Mouse (Mus musculus): ENCODE results near the gene Moxd1. TPM values are rescaled to one million over a fixed set of nuclear protein-coding genes. Genes with fewer than 3 reads are reported as not detected.
A peak's percentile ranks its signal among the peaks of the same experiment; 100 is the strongest.

Gene Moxd1
- polyA plus RNA-seq, 1 experiment from 2014 or later: 6.7 TPM

GRCm38 (mm10) chr10:24258885-24259284 lies 35.6 kb downstream of the Moxd1 start:
- H3K4me3 ChIP-seq (ENCODE audit: low read length): no peak overlapping the region
- H3K36me3 ChIP-seq (ENCODE audit: control insufficient read depth, insufficient read depth, low read length): no peaks in the 10 kb centered on the region
- WGBS: 55% methylated on average over 3 of the region's 3 CpGs
- H3K9ac ChIP-seq (ENCODE audit: low read length): no peak overlapping the region
- no peak for ATAC-seq (ENCODE audit: low read depth)
- no peaks in the 10 kb centered on the region for H3K9me3 ChIP-seq (ENCODE audit: control insufficient read depth, low read length)
- H3K4me2 ChIP-seq (ENCODE audit: low read depth, low read length): no peak overlapping the region
- no peaks in the 10 kb centered on the region for H3K27me3 ChIP-seq (ENCODE audit: control insufficient read depth, insufficient read depth, low read depth, low read length)
- no peaks in the 10 kb centered on the region for H3K4me1 ChIP-seq (replicated peaks; ENCODE audit: control insufficient read depth, insufficient read depth, low read length)
- H3K27ac ChIP-seq (ENCODE audit: low read length): no peak overlapping the region

- no peaks in the 10 kb centered on the region for H3K4me1 ChIP-seq (replicated peaks; ENCODE audit: control insufficient read depth, insufficient read depth, low read length)
- 77% methylated on average over 5 of the region's 5 CpGs for WGBS
- no peak for ATAC-seq (ENCODE audit: low read depth)
Observed at GRCm38 (mm10) chr10:24259794-24260590, 36.7 kb downstream of the Moxd1 start.

GRCm38 (mm10) chr10:24267520-24267919 lies 44.2 kb downstream of the Moxd1 start:
- H3K4me3 ChIP-seq (ENCODE audit: low read length): no peak overlapping the region
- H3K9ac ChIP-seq (ENCODE audit: low read length): no peak overlapping the region
- peaks cover 4% of the 10 kb centered on the region; the same call in 1 of the 2 replicates for H3K4me1 ChIP-seq (replicated peaks; ENCODE audit: control insufficient read depth, insufficient read depth, low read length)
- H3K9me3 ChIP-seq (ENCODE audit: control insufficient read depth, low read length): no peaks in the 10 kb centered on the region
- H3K27ac ChIP-seq (ENCODE audit: low read length): no peak overlapping the region
- no peak for ATAC-seq (ENCODE audit: low read depth)
- no peaks in the 10 kb centered on the region for H3K27me3 ChIP-seq (ENCODE audit: control insufficient read depth, insufficient read depth, low read depth, low read length)
- WGBS: 57% methylated on average over 2 of the region's 2 CpGs
- no peak overlapping the region for H3K4me2 ChIP-seq (ENCODE audit: low read depth, low read length)
- no peaks in the 10 kb centered on the region for H3K36me3 ChIP-seq (ENCODE audit: control insufficient read depth, insufficient read depth, low read length)

More at GRCm38 (mm10) chr10:24259794-24260590, 36.7 kb downstream of the Moxd1 start:
- Histone ChIP-seq H3K4me2 (ENCODE audit: low read depth, low read length) (no peak overlapping the region), H3K27ac (ENCODE audit: low read length) (no peak overlapping the region), H3K4me3 (ENCODE audit: low read length) (no peak overlapping the region), H3K27me3 (ENCODE audit: control insufficient read depth, insufficient read depth, low read depth, low read length) (no peaks in the 10 kb centered on the region), H3K9me3 (ENCODE audit: control insufficient read depth, low read length) (no peaks in the 10 kb centered on the region), H3K9ac (ENCODE audit: low read length) (no peak overlapping the region), H3K36me3 (ENCODE audit: control insufficient read depth, insufficient read depth, low read length) (no peaks in the 10 kb centered on the region)

GRCm38 (mm10) chr10:24271077-24271637 lies 47.8 kb downstream of the Moxd1 start:
- H3K4me1 ChIP-seq (replicated peaks; ENCODE audit: control insufficient read depth, insufficient read depth, low read length): peaks cover 4% of the 10 kb centered on the region; the same call in 1 of the 2 replicates
- no peak overlapping the region for H3K4me2 ChIP-seq (ENCODE audit: low read depth, low read length)
- H3K27ac ChIP-seq (ENCODE audit: low read length): peak overlapping the region; percentile 27; the same call in 1 of the 2 replicates
- WGBS: 46% methylated on average over 6 of the region's 6 CpGs
- ATAC-seq (ENCODE audit: low read depth): no peak
- no peaks in the 10 kb centered on the region for H3K36me3 ChIP-seq (ENCODE audit: control insufficient read depth, insufficient read depth, low read length)
- no peaks in the 10 kb centered on the region for H3K27me3 ChIP-seq (ENCODE audit: control insufficient read depth, insufficient read depth, low read depth, low read length)
- H3K9me3 ChIP-seq (ENCODE audit: control insufficient read depth, low read length): no peaks in the 10 kb centered on the region
- no peak overlapping the region for H3K9ac ChIP-seq (ENCODE audit: low read length)
- no peak overlapping the region for H3K4me3 ChIP-seq (ENCODE audit: low read length)

GRCm38 (mm10) chr10:24276211-24276610 lies 52.9 kb downstream of the Moxd1 start:
- Histone ChIP-seq H3K9ac (ENCODE audit: low read length) (no peak overlapping the region), H3K27me3 (ENCODE audit: control insufficient read depth, insufficient read depth, low read depth, low read length) (no peaks in the 10 kb centered on the region), H3K27ac (ENCODE audit: low read length) (no peak overlapping the region), H3K36me3 (ENCODE audit: control insufficient read depth, insufficient read depth, low read length) (no peaks in the 10 kb centered on the region), H3K4me3 (ENCODE audit: low read length) (no peak overlapping the region), H3K9me3 (ENCODE audit: control insufficient read depth, low read length) (no peaks in the 10 kb centered on the region), H3K4me1 (replicated peaks; ENCODE audit: control insufficient read depth, insufficient read depth, low read length) (0 out of 2 replicates have a peak, but pooled peaks cover 1% of the 10 kb centered on the region), H3K4me2 (ENCODE audit: low read depth, low read length) (no peak overlapping the region)
- WGBS: 23% methylated on average over 7 of the region's 7 CpGs
- no peak for ATAC-seq (ENCODE audit: low read depth)

DNA sequence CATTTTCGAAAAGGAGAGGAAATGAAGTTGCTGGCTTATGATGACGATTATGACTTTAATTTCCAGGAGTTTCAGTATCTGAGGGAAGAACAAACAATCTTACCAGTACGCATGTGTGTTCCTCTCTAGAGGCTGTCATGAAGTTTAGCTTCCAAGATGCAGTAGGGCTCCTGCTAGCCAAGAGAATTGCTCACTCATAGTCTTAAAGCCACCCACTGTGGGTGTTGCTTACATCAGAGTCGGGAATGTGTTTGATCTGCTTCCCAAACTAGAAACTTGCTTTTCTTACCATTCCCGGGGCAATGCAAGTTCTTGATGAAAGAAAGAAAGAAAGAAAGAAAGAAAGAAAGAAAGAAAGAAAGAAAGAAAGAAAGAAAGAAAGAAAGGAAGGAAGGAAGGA lies 59.3 kb downstream of the Moxd1 start:
- no peak overlapping the region for H3K4me2 ChIP-seq (ENCODE audit: low read depth, low read length)
- no peaks in the 10 kb centered on the region for H3K4me1 ChIP-seq (replicated peaks; ENCODE audit: control insufficient read depth, insufficient read depth, low read length)
- no peak overlapping the region for H3K27ac ChIP-seq (ENCODE audit: low read length)
- H3K27me3 ChIP-seq (ENCODE audit: control insufficient read depth, insufficient read depth, low read depth, low read length): no peaks in the 10 kb centered on the region
- peak; percentile 59; the same call in 1 of the 2 replicates for ATAC-seq (ENCODE audit: low read depth)
- H3K9me3 ChIP-seq (ENCODE audit: control insufficient read depth, low read length): no peaks in the 10 kb centered on the region
- H3K36me3 ChIP-seq (ENCODE audit: control insufficient read depth, insufficient read depth, low read length): no peaks in the 10 kb centered on the region
- WGBS: 41% methylated on average over 5 of the region's 5 CpGs
- no peak overlapping the region for H3K4me3 ChIP-seq (ENCODE audit: low read length)
- no peak overlapping the region for H3K9ac ChIP-seq (ENCODE audit: low read length)

DNA sequence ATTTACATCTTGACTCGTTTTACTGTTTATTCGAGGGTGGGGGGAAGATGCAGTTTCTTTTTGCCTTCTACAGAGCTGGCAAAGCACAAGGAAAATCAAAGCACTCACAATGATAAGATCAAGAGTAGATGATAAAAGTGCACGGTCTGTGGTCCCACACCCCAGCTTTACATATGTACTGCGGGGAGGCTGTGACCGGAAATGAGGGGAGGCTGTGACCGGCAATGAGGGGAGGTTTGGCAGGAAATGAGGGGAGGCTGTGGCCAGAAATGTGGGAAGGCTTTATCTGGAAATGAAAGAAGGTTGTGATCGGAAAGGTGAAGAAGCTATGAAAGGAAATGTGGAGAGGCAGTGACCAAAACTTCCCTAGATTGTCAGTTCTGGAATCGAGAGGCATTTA lies 68.3 kb downstream of the Moxd1 start:
- Histone ChIP-seq H3K27ac (ENCODE audit: low read length) (no peak overlapping the region), H3K4me1 (replicated peaks; ENCODE audit: control insufficient read depth, insufficient read depth, low read length) (0 out of 2 replicates have a peak, but pooled peaks cover 3% of the 10 kb centered on the region), H3K27me3 (ENCODE audit: control insufficient read depth, insufficient read depth, low read depth, low read length) (no peaks in the 10 kb centered on the region), H3K36me3 (ENCODE audit: control insufficient read depth, insufficient read depth, low read length) (no peaks in the 10 kb centered on the region), H3K4me3 (ENCODE audit: low read length) (no peak overlapping the region), H3K9ac (ENCODE audit: low read length) (no peak overlapping the region), H3K9me3 (ENCODE audit: control insufficient read depth, low read length) (no peaks in the 10 kb centered on the region; the same call in 1 of the 2 replicates), H3K4me2 (ENCODE audit: low read depth, low read length) (no peak overlapping the region)
- WGBS: 47% methylated on average over 8 of the region's 8 CpGs
- no peak for ATAC-seq (ENCODE audit: low read depth)

DNA sequence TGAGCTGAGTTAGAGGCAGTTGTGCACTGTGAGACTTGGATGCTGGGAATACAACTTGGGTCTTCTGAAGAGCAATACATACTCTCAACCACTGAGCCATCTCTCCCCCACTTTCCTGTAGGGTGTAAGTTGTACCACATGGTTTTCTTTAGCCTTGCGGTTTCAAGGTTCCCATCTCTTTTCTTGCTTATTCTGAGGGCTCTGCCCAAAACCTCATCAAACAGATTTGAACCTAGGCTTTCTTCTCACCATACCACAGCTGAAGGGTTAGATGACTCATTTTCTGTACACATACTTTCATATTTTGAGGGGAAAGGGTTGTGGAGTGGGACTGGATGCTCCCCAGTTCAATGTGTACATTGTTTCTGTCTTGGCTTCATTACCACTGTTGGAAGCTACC lies 69.4 kb downstream of the Moxd1 start:
- WGBS: 86% methylated on average over 1 of the region's 1 CpGs
- Histone ChIP-seq H3K9ac (ENCODE audit: low read length) (no peak overlapping the region), H3K4me2 (ENCODE audit: low read depth, low read length) (no peak overlapping the region), H3K9me3 (ENCODE audit: control insufficient read depth, low read length) (no peaks in the 10 kb centered on the region; the same call in 1 of the 2 replicates), H3K36me3 (ENCODE audit: control insufficient read depth, insufficient read depth, low read length) (no peaks in the 10 kb centered on the region), H3K4me1 (replicated peaks; ENCODE audit: control insufficient read depth, insufficient read depth, low read length) (0 out of 2 replicates have a peak, but pooled peaks cover 3% of the 10 kb centered on the region), H3K27ac (ENCODE audit: low read length) (no peak overlapping the region), H3K27me3 (ENCODE audit: control insufficient read depth, insufficient read depth, low read depth, low read length) (no peaks in the 10 kb centered on the region), H3K4me3 (ENCODE audit: low read length) (no peak overlapping the region)
- no peak for ATAC-seq (ENCODE audit: low read depth)

- no peak overlapping the region for H3K9ac ChIP-seq (ENCODE audit: low read length)
- no peaks in the 10 kb centered on the region for H3K27me3 ChIP-seq (ENCODE audit: control insufficient read depth, insufficient read depth, low read depth, low read length)
- no peak; the same call in 1 of the 2 replicates for ATAC-seq (ENCODE audit: low read depth)
- no peak overlapping the region for H3K27ac ChIP-seq (ENCODE audit: low read length)
- H3K4me1 ChIP-seq (replicated peaks; ENCODE audit: control insufficient read depth, insufficient read depth, low read length): 0 out of 2 replicates have a peak, but pooled peaks cover 2% of the 10 kb centered on the region
- H3K36me3 ChIP-seq (ENCODE audit: control insufficient read depth, insufficient read depth, low read length): no peaks in the 10 kb centered on the region
- no peak overlapping the region for H3K4me3 ChIP-seq (ENCODE audit: low read length)
- H3K9me3 ChIP-seq (ENCODE audit: control insufficient read depth, low read length): no peaks in the 10 kb centered on the region; the same call in 1 of the 2 replicates
- H3K4me2 ChIP-seq (ENCODE audit: low read depth, low read length): no peak overlapping the region
- 18% methylated on average over 4 of the region's 4 CpGs for WGBS
Observed at GRCm38 (mm10) chr10:24296608-24297007, 73.3 kb downstream of the Moxd1 start.
